Mouse (Mus musculus) limb, embryonic 11.5 days (tissue): ENCODE measurements around the gene Tlk2. TPM values are rescaled to one million over a fixed set of nuclear protein-coding genes. Genes with fewer than 3 reads are reported as not detected.

ENCODE experiments used
- ATAC-seq: fragments of 200-750 bp; cut with Nextera tagmentation; 2 replicates; pipeline ENCODE4 v1.8.0; 2017; ENCODE audit warnings: low read depth; ENCODE audit not compliant: insufficient number of reproducible peaks, low FRiP score, low TSS enrichment
- DNase-seq: peaks from one replicate; pipeline ENCODE4 v3.0.0-alpha.2; 2015; ENCODE audit warnings: low spot score
- H3K27ac ChIP-seq: fragments of 300-500 bp; sonication (generic); replicated peaks from 2 replicates; pipeline ENCODE4 v1.5.1; 2014; ENCODE audit warnings: low read depth, mild to moderate bottlenecking, low read length
- H3K27me3 ChIP-seq: fragments of 300-500 bp; sonication (generic); 2 replicates; pipeline ENCODE4 v1.6.1; 2014; ENCODE audit warnings: mild to moderate bottlenecking, low read length, mixed read lengths; ENCODE audit not compliant: control insufficient read depth, insufficient read depth
- H3K36me3 ChIP-seq: fragments of 300-500 bp; sonication (generic); 2 replicates; pipeline ENCODE4 v1.6.1; 2014; ENCODE audit warnings: mild to moderate bottlenecking, low read length, moderate library complexity, mixed read lengths; ENCODE audit not compliant: control insufficient read depth, insufficient read depth
- H3K4me1 ChIP-seq: fragments of 300-500 bp; sonication (generic); 2 replicates; pipeline ENCODE4 v1.6.1; 2014; ENCODE audit warnings: low read length, mixed read lengths; ENCODE audit not compliant: control insufficient read depth, insufficient read depth
- H3K4me2 ChIP-seq: fragments of 300-500 bp; sonication (generic); 2 replicates; pipeline ENCODE4 v1.6.1; 2014; ENCODE audit warnings: low read depth, mild to moderate bottlenecking, moderate library complexity; ENCODE audit not compliant: severe bottlenecking
- H3K4me3 ChIP-seq: fragments of 300-500 bp; sonication (generic); 2 replicates; pipeline ENCODE4 v1.5.1; 2014; ENCODE audit warnings: low read depth, low read length
- H3K9ac ChIP-seq: fragments of 300-500 bp; sonication (generic); 2 replicates; pipeline ENCODE4 v1.6.1; 2014; ENCODE audit warnings: mild to moderate bottlenecking, low read length
- H3K9me3 ChIP-seq: fragments of 300-500 bp; sonication (generic); 2 replicates; pipeline ENCODE4 v1.6.1; 2016; ENCODE audit warnings: low read length; ENCODE audit not compliant: control insufficient read depth
- WGBS: fragments of 180-500 bp; shearing (Covaris S2); extraction: QIAGEN DNeasy Blood & Tissue Kit; methylation state at CpG from one replicate; pipeline ENCODE4 v1.1.7; 2014; 5-methylcytosine and 5-hydroxymethylcytosine counted together
- polyA plus RNA-seq: library from polyadenylated mRNA; unstranded; fragments of >200 nt; fragmentation: Nextera tagmentation; extraction: Ambion mirVana; gene quantifications from 2 replicates; pipeline ENCODE4 v1.2.1, GENCODE M21; 2014

Gene Tlk2
- polyA plus RNA-seq, 1 experiment from 2014 or later, result 30.1 TPM

GRCm38 (mm10) chr11:105259733-105260132, 81.1 kb downstream of the Tlk2 start:
- H3K9me3 ChIP-seq, result no peaks in the 10 kb centered on the region
- no peak overlapping the region for H3K27ac ChIP-seq
- WGBS, result 70% methylated on average over 3 of the region's 3 CpGs
- 0 out of 2 replicates have a peak, but pooled peaks cover 6% of the 10 kb centered on the region for H3K36me3 ChIP-seq
- H3K9ac ChIP-seq, result no peak overlapping the region
- no peak overlapping the region for H3K4me2 ChIP-seq
- H3K4me3 ChIP-seq, result no peak overlapping the region
- H3K4me1 ChIP-seq, result no peaks in the 10 kb centered on the region
- ATAC-seq (no peak), DNase-seq (no peak)
- H3K27me3 ChIP-seq, result no peaks in the 10 kb centered on the region

- Histone ChIP-seq H3K9me3 (no peaks in the 10 kb centered on the region), H3K36me3 (0 out of 2 replicates have a peak, but pooled peaks cover 7% of the 10 kb centered on the region), H3K27ac (no peak overlapping the region), H3K27me3 (no peaks in the 10 kb centered on the region), H3K4me3 (no peak overlapping the region), H3K9ac (no peak overlapping the region), H3K4me1 (no peaks in the 10 kb centered on the region), H3K4me2 (no peak overlapping the region)
- ATAC-seq, result no peak
- WGBS, result 81% methylated on average over 5 of the region's 5 CpGs
- DNase-seq, result no peak
These were observed 82.5 kb downstream of the Tlk2 start for GRCm38 (mm10) chr11:105261116-105261515.

DNA sequence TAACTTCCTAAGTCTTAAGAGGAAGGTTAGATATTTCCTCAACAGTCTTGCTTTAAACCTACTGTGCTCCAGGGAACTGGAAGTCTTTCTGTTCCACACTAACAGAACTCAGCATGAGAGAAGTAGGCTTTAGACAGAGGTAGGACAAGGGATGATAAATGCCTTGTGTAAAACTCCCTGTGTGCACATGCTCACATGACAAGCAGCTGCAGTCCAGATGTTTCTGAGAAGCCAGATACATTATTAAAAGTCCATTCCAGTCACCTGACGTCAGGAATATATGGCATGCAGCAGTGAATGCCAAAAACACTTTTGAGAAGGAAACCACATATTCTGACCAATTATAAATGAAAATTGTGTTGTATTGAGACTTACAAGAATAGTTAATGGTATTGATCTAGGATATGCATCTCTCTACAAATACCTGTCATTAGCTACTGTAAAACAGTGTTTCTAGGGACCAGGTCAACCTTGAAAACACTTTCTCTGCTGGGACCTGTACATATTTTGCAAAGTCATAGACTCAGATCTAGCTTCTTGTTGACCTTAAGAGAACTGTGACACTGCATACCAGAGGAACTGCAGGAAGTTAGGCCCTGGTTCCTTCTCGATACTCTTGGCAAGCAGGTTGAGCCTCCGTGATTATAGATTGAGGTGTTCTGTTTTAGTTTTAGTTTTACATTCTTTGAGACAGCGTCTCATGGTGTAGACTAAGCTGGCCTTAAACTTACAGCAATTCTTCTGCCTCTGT, 83.2 kb downstream of the Tlk2 start:
- Histone ChIP-seq H3K27ac (no peak overlapping the region), H3K9ac (no peak overlapping the region), H3K36me3 (0 out of 2 replicates have a peak, but pooled peaks cover 7% of the 10 kb centered on the region), H3K4me3 (no peak overlapping the region), H3K27me3 (no peaks in the 10 kb centered on the region), H3K4me2 (no peak overlapping the region), H3K4me1 (no peaks in the 10 kb centered on the region), H3K9me3 (no peaks in the 10 kb centered on the region)
- ATAC-seq (no peak), DNase-seq (peak; percentile 34)
- 66% methylated on average over 4 of the region's 4 CpGs for WGBS

DNA sequence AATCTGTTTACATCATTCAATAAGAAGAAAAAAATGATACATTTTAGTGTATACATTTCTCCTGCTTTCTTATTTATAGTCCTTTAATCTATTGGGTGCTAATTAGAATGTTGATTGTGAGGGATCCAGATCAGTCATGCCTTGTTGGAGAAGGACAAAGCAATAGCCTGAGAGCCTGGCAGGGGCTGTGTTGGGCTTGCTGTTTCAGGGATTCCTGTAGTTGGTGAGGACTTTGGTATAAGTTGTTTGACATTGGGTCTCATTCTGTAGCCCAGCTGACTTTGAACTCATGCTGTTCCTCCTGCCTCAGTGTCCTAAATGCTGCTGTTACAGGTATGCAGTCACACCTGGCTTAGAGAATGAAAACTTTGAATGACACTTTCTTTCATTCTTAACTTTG, 85.9 kb downstream of the Tlk2 start:
- no peak for ATAC-seq
- DNase-seq, result no peak
- Histone ChIP-seq H3K4me3 (no peak overlapping the region), H3K9ac (no peak overlapping the region), H3K27ac (no peak overlapping the region), H3K36me3 (0 out of 2 replicates have a peak, but pooled peaks cover 2% of the 10 kb centered on the region), H3K4me1 (no peaks in the 10 kb centered on the region), H3K4me2 (no peak overlapping the region), H3K9me3 (no peaks in the 10 kb centered on the region), H3K27me3 (no peaks in the 10 kb centered on the region)

DNA sequence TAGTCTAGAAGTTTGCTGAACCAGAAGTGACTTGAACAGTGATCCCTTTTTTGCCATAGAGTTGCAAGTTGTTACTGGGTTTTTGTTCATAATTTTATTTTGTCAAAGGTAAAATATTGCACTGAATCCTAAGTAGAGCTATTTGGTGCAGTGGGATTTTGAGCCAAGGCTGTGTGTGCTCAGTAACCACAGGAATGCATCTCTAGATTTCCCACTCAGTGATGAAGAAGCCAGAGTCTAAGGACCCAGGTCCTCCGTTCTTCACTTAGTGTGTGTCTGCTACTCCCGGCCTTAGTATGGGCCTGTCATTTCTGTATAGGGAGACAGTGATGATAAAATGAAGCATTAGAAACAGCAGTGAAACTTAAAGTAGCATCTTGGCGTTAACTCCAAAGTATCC, 86.4 kb downstream of the Tlk2 start:
- ATAC-seq (no peak), DNase-seq (no peak)
- H3K4me2 ChIP-seq, result no peak overlapping the region
- no peak overlapping the region for H3K4me3 ChIP-seq
- no peak overlapping the region for H3K9ac ChIP-seq
- H3K4me1 ChIP-seq, result no peaks in the 10 kb centered on the region
- H3K27me3 ChIP-seq, result no peaks in the 10 kb centered on the region
- H3K9me3 ChIP-seq, result no peaks in the 10 kb centered on the region
- no peak overlapping the region for H3K27ac ChIP-seq
- H3K36me3 ChIP-seq, result 0 out of 2 replicates have a peak, but pooled peaks cover 2% of the 10 kb centered on the region
- 92% methylated on average over 3 of the region's 3 CpGs for WGBS

GRCm38 (mm10) chr11:105270155-105270554, 91.5 kb downstream of the Tlk2 start:
- Histone ChIP-seq H3K9ac (no peak overlapping the region), H3K9me3 (no peaks in the 10 kb centered on the region), H3K4me3 (no peak overlapping the region), H3K36me3 (peaks cover 2% of the 10 kb centered on the region; the same call in 1 of the 2 replicates), H3K27ac (no peak overlapping the region), H3K4me2 (no peak overlapping the region), H3K4me1 (no peaks in the 10 kb centered on the region), H3K27me3 (no peaks in the 10 kb centered on the region)
- DNase-seq (peak; percentile 78), ATAC-seq (0 out of 2 replicates have a peak, but pooled peaks have one; percentile 6)
- 14% methylated on average over 2 of the region's 2 CpGs for WGBS

- ATAC-seq (no peak), DNase-seq (no peak)
- H3K27ac ChIP-seq, result no peak overlapping the region
- H3K36me3 ChIP-seq, result peaks cover 12% of the 10 kb centered on the region; the same call in 1 of the 2 replicates
- no peaks in the 10 kb centered on the region for H3K27me3 ChIP-seq
- peaks cover 20% of the 10 kb centered on the region for H3K4me1 ChIP-seq
- no peak overlapping the region for H3K4me3 ChIP-seq
- no peaks in the 10 kb centered on the region for H3K9me3 ChIP-seq
- H3K9ac ChIP-seq, result no peak overlapping the region
- no peak overlapping the region for H3K4me2 ChIP-seq
- WGBS, result 85% methylated on average over 6 of the region's 6 CpGs
These were observed 101.8 kb downstream of the Tlk2 start for GRCm38 (mm10) chr11:105280456-105280855.

DNA sequence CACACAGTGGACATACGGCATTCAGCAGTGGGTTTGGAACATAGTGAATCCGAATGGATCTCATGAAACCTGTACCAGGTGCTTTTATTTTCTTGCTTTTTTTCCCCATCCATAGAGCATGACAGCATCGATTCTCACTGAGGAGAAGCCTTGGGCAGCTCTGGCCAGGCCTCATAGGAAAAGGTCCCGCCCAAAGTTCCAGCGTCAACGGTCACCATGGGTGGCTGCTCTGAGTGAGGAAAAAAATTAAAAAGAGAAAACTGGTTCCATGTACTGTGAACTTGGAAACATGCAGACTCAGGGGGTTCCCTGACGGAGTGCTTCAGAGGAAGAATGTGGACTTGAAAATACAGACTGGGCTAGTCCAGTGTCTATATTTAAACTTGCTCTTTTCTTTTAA, 102.7 kb downstream of the Tlk2 start:
- Histone ChIP-seq H3K4me3 (no peak overlapping the region), H3K36me3 (peaks cover 12% of the 10 kb centered on the region; the same call in 1 of the 2 replicates), H3K4me2 (no peak overlapping the region), H3K27ac (no peak overlapping the region), H3K9ac (no peak overlapping the region), H3K27me3 (no peaks in the 10 kb centered on the region), H3K9me3 (no peaks in the 10 kb centered on the region), H3K4me1 (peaks cover 25% of the 10 kb centered on the region)
- no peak for DNase-seq
- WGBS, result 84% methylated on average over 7 of the region's 7 CpGs
- ATAC-seq, result no peak
